Mouse (Mus musculus): Measurements from ENCODE around the gene Cldn3.

- TF ChIP-seq USF1 (IDR thresholded peaks at IDR 0.05; ENCODE audit: low read depth, low read length) (no peak), HCFC1 (IDR thresholded peaks at IDR 0.05; ENCODE audit: low read depth, low read length) (no peak), POLR2A (IDR thresholded peaks at IDR 0.05; ENCODE audit: low read depth, low read length) (no peak), SMC3 (IDR thresholded peaks at IDR 0.05; ENCODE audit: low read depth, low read length) (no peak), CTCF (conservative IDR thresholded peaks at IDR 0.05 in 1 of 2, IDR thresholded peaks at IDR 0.05 in 1 of 2; ENCODE audit: low read depth in 2 of 2, low read length in 2 of 2) (no peak), ETS1 (conservative IDR thresholded peaks at IDR 0.05; ENCODE audit: low read depth, low read length) (no peak), USF2 (conservative IDR thresholded peaks at IDR 0.05; ENCODE audit: low read depth, low read length) (no peak), NRF1 (IDR thresholded peaks at IDR 0.05; ENCODE audit: low read depth, low read length) (no peak), MAFK (IDR thresholded peaks at IDR 0.05; ENCODE audit: insufficient replicate concordance, low read length) (no peak), ZKSCAN1 (IDR thresholded peaks at IDR 0.05; ENCODE audit: borderline replicate concordance, low read depth, low read length) (no peak), CHD2 (IDR thresholded peaks at IDR 0.05; ENCODE audit: low read length) (no peak), JUN (IDR thresholded peaks at IDR 0.05; ENCODE audit: insufficient read depth, low read depth, low read length) (no peak), RCOR1 (conservative IDR thresholded peaks at IDR 0.05; ENCODE audit: low read depth, low read length) (no peak), E2F4 (IDR thresholded peaks at IDR 0.05; ENCODE audit: insufficient replicate concordance, low read depth, low read length) (no peak)
Observed at GRCm38 (mm10) chr5:134961519-134961918, 24.5 kb upstream of the Cldn3 start.

All from CH12.LX (cell line).